ENCODE assay signal across 9 mouse cellular contexts in the genomic region with DNA sequence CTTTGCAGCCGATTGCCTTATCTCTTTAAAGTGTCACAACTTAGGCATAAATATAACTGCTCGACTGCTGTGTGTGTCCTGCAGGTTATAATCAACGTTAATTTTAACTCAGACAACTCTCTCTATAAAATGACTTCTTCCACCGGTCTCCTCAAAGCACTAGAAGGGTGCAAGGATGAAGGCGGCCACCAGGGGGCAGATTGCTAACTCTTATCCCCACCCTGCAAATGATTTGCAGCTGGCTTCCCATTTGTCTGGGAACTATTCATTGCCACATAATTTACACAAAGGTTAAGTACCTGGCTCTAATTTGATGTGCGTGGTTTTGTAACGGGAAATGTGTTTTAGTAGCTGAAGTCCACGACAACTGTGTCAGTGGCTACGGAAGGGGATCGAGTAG.
DNase-seq lines count a peak whose midpoint lies in the region; ATAC-seq and TF ChIP-seq lines count a peak whose summit lies in the region.
"Had no signal": no experiment of that assay in that cellular context is flagged by ENCODE, and none has a peak within 500 bp of the region (broad histone marks: within the 10 kb centered on the region; RNA-seq: fewer than 3 reads in every experiment).

No protein-coding gene starts in this region.

- H3K4me1 ChIP-seq in heart, adult 2 months (ENCODE audit: control insufficient read depth, insufficient read depth, low read length) = no peaks in the 10 kb centered on the region
- 0 out of 2 replicates have a peak, but pooled peaks cover 3% of the 10 kb centered on the region for H3K4me1 ChIP-seq in heart, embryonic 12.5 days (replicated peaks)
- no peaks in the 10 kb centered on the region for H3K4me1 ChIP-seq in neural tube, embryonic 11.5 days (ENCODE audit: control insufficient read depth, insufficient read depth, low read length)

- H3K27ac ChIP-seq in heart, adult 2 months = no peak overlapping the region
- H3K27ac ChIP-seq in heart, embryonic 12.5 days (ENCODE audit: poor library complexity, severe bottlenecking) = no peak overlapping the region
- no peak overlapping the region for H3K27ac ChIP-seq in left cerebral cortex, adult 2 months
- no peak overlapping the region for H3K27ac ChIP-seq in neural tube, embryonic 11.5 days (ENCODE audit: low read depth, low read length)

- H3K36me3 ChIP-seq in heart, adult 2 months (ENCODE audit: control insufficient read depth, insufficient read depth, low read length) = no peaks in the 10 kb centered on the region
- H3K36me3 ChIP-seq in heart, embryonic 12.5 days = no peaks in the 10 kb centered on the region
- H3K36me3 ChIP-seq in neural tube, embryonic 11.5 days (ENCODE audit: control insufficient read depth, insufficient read depth, low read length) = peaks cover 2% of the 10 kb centered on the region

- H3K27me3 ChIP-seq in heart, adult 2 months (ENCODE audit: control insufficient read depth, insufficient read depth, low read length) = no peaks in the 10 kb centered on the region
- no peaks in the 10 kb centered on the region for H3K27me3 ChIP-seq in heart, embryonic 12.5 days (replicated peaks)
- H3K27me3 ChIP-seq in neural tube, embryonic 11.5 days (ENCODE audit: control insufficient read depth, insufficient read depth, low read length) = no peaks in the 10 kb centered on the region

- WGBS in heart, adult 2 months = 59% methylated on average over 10 of the region's 10 CpGs
- WGBS in heart, embryonic 12.5 days = 63% methylated on average over 10 of the region's 10 CpGs
- 57% methylated on average over 10 of the region's 10 CpGs for WGBS in neural tube, embryonic 11.5 days

- H3K9me3 ChIP-seq in heart, embryonic 12.5 days (replicated peaks) = peaks cover 4% of the 10 kb centered on the region; the same call in 1 of the 2 replicates
- no peaks in the 10 kb centered on the region for H3K9me3 ChIP-seq in neural tube, embryonic 11.5 days (ENCODE audit: control insufficient read depth, low read length)

- no peak for ATAC-seq in heart, embryonic 12.5 days (ENCODE audit: insufficient number of reproducible peaks, low FRiP score)
- peak; percentile 49 for ATAC-seq in activated CD4-positive, CD25-positive, alpha-beta regulatory T cell, adult 4 months
- no peak for ATAC-seq in neural tube, embryonic 11.5 days (ENCODE audit: insufficient read depth, low FRiP score, low TSS enrichment)

- peak; percentile 88 for TF ChIP-seq CTCF in heart, adult 2 months (IDR thresholded peaks at IDR 0.05)
- TF ChIP-seq CTCF in left cerebral cortex, adult 2 months (IDR thresholded peaks at IDR 0.05) = peak; percentile 87

- DNase-seq in heart, adult 2 months = peak; percentile 50 to 76
- DNase-seq in embryo, embryonic 10.5 days (ENCODE audit: low spot score) = peak; percentile 75
- peak; percentile 69 to 78 for DNase-seq in heart, postnatal 14 days
- peak; percentile 78 to 80 for DNase-seq in left cerebral cortex, adult 2 months (ENCODE audit: extremely low spot score in 1 of 2, low spot score in 2 of 2)
- DNase-seq in neural tube, embryonic 11.5 days (ENCODE audit: low spot score) = peak; percentile 64
- DNase-seq in thymus, adult 18-20 months = peak; percentile 20 to 32

- TF ChIP-seq POLR2A in heart, adult 2 months (IDR thresholded peaks at IDR 0.05; ENCODE audit: insufficient read depth, low read depth, low read length) = no peak

- no peak overlapping the region for H3K4me3 ChIP-seq in heart, adult 2 months
- H3K4me3 ChIP-seq in heart, embryonic 12.5 days = no peak overlapping the region
- H3K4me3 ChIP-seq in left cerebral cortex, adult 2 months = no peak overlapping the region
- no peak overlapping the region for H3K4me3 ChIP-seq in neural tube, embryonic 11.5 days (ENCODE audit: low read depth, low read length)
- H3K4me3 ChIP-seq: myocyte had no signal

- H3K4me2 ChIP-seq in heart, embryonic 12.5 days = no peak overlapping the region
- no peak overlapping the region for H3K4me2 ChIP-seq in neural tube, embryonic 11.5 days (ENCODE audit: low read depth)

- no peaks in the 10 kb centered on the region for H3K79me2 ChIP-seq in heart, adult 2 months (replicated peaks; ENCODE audit: control insufficient read depth, insufficient read depth, low read length)

- no peak overlapping the region for H3K9ac ChIP-seq in heart, adult 2 months (ENCODE audit: low read depth, low read length)
- no peak overlapping the region for H3K9ac ChIP-seq in heart, embryonic 12.5 days
- H3K9ac ChIP-seq in neural tube, embryonic 11.5 days (ENCODE audit: low read length) = no peak overlapping the region

- TF ChIP-seq EP300 in heart, adult 2 months (IDR thresholded peaks at IDR 0.05; ENCODE audit: insufficient read depth, low read depth, low read length) = no peak

- intact Hi-C loops in heart, adult 2 months (cut with DNase I) = loop anchor here (1.0 kb wide), 1 partner anchor 178 kb away; no protein-coding TSS in a partner anchor
- intact Hi-C loops in heart, postnatal 14 days (cut with DNase I) = loop anchor here (1.0 kb wide), 1 partner anchor 177 kb away; no protein-coding TSS in a partner anchor
- intact Hi-C loops in left cerebral cortex, adult 2 months (cut with DNase I) = loop anchor here (1.0 to 2.0 kb wide), 2 partner anchors 78 to 178 kb away; no protein-coding TSS in a partner anchor

Comparison
In these comparisons a context has a peak if more than half of its experiments do, and no peak if none do; other contexts are left out.
1. DNase-seq: peak in every context shown above with its lines; median percentile 79 in left cerebral cortex, adult 2 months; 75 in embryo, embryonic 10.5 days; 74 in heart, postnatal 14 days; 64 in neural tube, embryonic 11.5 days; 63 in heart, adult 2 months; 26 in thymus, adult 18-20 months.